Mouse (Mus musculus) hindbrain, embryonic 10.5 days (tissue): ENCODE data around the gene Sirt2. TPM values are rescaled to one million over a fixed set of nuclear protein-coding genes. Genes with fewer than 3 reads are reported as not detected.

Experiments used
- DNase-seq: peaks from one replicate; pipeline ENCODE4 v3.0.0-alpha.2; 2017; ENCODE audit warnings: low spot score
- H3K27ac ChIP-seq: fragments of 300-500 bp; sonication (generic); 2 replicates; pipeline ENCODE4 v1.5.1; 2016; ENCODE audit warnings: mild to moderate bottlenecking, moderate library complexity
- H3K27me3 ChIP-seq: fragments of 300-500 bp; sonication (generic); 2 replicates; pipeline ENCODE4 v1.6.1; 2016; ENCODE audit warnings: mild to moderate bottlenecking; ENCODE audit not compliant: poor library complexity, insufficient read depth, severe bottlenecking
- H3K36me3 ChIP-seq: fragments of 300-500 bp; sonication (generic); 2 replicates; pipeline ENCODE4 v1.6.1; 2016; ENCODE audit warnings: mild to moderate bottlenecking, moderate library complexity
- H3K4me1 ChIP-seq: fragments of 300-500 bp; sonication (generic); replicated peaks from 2 replicates; pipeline ENCODE4 v1.6.1; 2016; ENCODE audit warnings: mild to moderate bottlenecking
- H3K4me3 ChIP-seq: fragments of 300-500 bp; sonication (generic); 2 replicates; pipeline ENCODE4 v1.5.1; 2016; ENCODE audit warnings: mild to moderate bottlenecking, moderate library complexity
- H3K9me3 ChIP-seq: fragments of 300-500 bp; sonication (generic); 2 replicates; pipeline ENCODE4 v1.6.1; 2016; ENCODE audit warnings: mild to moderate bottlenecking, moderate library complexity
- WGBS: fragments of 180-500 bp; shearing (Covaris S2); methylation state at CpG from one replicate; pipeline ENCODE4 v1.1.7; 2016; 5-methylcytosine and 5-hydroxymethylcytosine counted together
- polyA plus RNA-seq: library from polyadenylated mRNA; unstranded; fragments of >200 nt; fragmentation: Nextera tagmentation; extraction: Ambion mirVana; gene quantifications from 2 replicates; pipeline ENCODE4 v1.2.1, GENCODE M21; 2016

Gene Sirt2
- polyA plus RNA-seq, 1 experiment from 2014 or later = 84.5 TPM

DNA sequence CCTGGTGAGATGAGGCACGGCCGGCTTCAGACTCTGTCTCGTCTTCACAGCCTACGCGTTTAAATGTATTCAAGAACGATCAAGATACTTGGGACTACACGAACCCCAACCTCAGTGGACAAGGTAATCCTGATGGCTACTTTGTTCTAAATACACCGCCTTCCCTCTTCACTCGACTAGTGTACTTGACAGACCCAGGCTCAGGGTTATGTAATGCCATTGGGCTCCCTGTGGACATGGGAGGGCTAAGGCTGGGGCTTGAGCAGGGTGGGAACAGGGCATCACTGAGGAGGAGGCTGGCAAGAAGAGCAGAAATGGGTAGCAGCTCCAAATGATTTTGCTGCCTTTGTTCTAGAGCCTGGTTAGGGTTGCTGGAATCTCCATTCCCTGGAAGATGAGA lies 48.7 kb downstream of the Sirt2 start:
- peaks cover 84% of the 10 kb centered on the region for H3K4me1 ChIP-seq

GRCm38 (mm10) chr7:28816201-28816600 lies 49.7 kb downstream of the Sirt2 start:
- Histone ChIP-seq H3K4me3 (no peak overlapping the region), H3K27me3 (no peaks in the 10 kb centered on the region), H3K4me1 (peaks cover 94% of the 10 kb centered on the region), H3K9me3 (no peaks in the 10 kb centered on the region), H3K27ac (no peak overlapping the region), H3K36me3 (peaks cover 97% of the 10 kb centered on the region)
- WGBS = 86% methylated on average over 9 of the region's 9 CpGs
- no peak for DNase-seq

More for the DNA sequence above, 48.7 kb downstream of the Sirt2 start:
- Histone ChIP-seq H3K27ac (no peak overlapping the region), H3K4me3 (0 out of 2 replicates have a peak overlapping the region, but pooled peaks have one; percentile 12), H3K9me3 (no peaks in the 10 kb centered on the region), H3K27me3 (no peaks in the 10 kb centered on the region), H3K36me3 (peaks cover 87% of the 10 kb centered on the region)
- 92% methylated on average over 9 of the region's 9 CpGs for WGBS
- DNase-seq = no peak

DNA sequence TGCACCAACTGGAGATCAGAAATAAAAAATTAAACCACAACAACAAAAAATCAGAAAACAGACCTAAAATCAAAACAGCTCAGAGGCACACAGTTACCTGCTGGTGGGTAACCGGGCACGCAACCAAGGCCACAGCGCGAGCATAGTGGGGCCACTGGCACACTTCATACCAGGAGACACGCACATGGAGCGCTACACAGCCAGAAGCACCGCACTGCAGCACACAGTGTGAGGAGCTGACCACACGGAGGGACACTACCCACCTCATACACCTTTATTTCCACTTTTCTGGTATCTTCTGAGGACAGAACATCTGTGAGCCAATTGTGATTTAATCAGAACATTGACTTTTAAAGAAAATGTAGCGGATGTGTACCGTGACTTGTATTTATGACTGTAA lies 50.4 kb downstream of the Sirt2 start:
- H3K9me3 ChIP-seq = no peaks in the 10 kb centered on the region
- peaks cover 96% of the 10 kb centered on the region for H3K4me1 ChIP-seq
- H3K36me3 ChIP-seq = peaks cover 99% of the 10 kb centered on the region
- H3K27ac ChIP-seq = no peak overlapping the region
- H3K4me3 ChIP-seq = no peak overlapping the region
- H3K27me3 ChIP-seq = no peaks in the 10 kb centered on the region
- WGBS = 97% methylated on average over 10 of the region's 10 CpGs
- DNase-seq = no peak

DNA sequence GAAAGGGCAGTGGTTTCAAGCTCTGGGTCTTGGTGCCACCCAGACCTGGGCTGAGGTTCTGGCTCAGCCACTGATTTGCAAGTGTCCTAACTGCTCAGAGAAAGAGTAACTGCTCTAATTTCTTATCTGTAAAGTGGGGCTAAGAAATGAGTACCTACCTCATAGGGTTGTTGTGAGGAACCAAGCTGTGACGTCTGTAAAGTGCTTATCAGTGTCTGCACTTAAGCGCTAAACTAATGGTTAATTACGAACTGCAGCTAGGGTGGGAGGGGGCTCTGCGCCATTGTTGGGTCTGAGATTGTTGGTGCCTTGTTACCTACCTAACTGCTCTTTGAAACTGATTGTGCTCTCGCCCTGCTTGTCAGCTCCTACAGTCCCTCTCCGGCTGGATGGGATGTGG lies 51.0 kb downstream of the Sirt2 start:
- DNase-seq = no peak
- 83% methylated on average over 6 of the region's 6 CpGs for WGBS

GRCm38 (mm10) chr7:28817957-28818356 lies 51.4 kb downstream of the Sirt2 start:
- no peak for DNase-seq
- H3K36me3 ChIP-seq = peaks cover 99% of the 10 kb centered on the region
- no peaks in the 10 kb centered on the region for H3K9me3 ChIP-seq
- H3K27ac ChIP-seq = no peak overlapping the region
- 83% methylated on average over 4 of the region's 4 CpGs for WGBS
- no peaks in the 10 kb centered on the region for H3K27me3 ChIP-seq
- peaks cover 92% of the 10 kb centered on the region for H3K4me1 ChIP-seq
- peak overlapping the region; percentile 34; the same call in 1 of the 2 replicates for H3K4me3 ChIP-seq

More for the DNA sequence above, 51.0 kb downstream of the Sirt2 start:
- Histone ChIP-seq H3K36me3 (peaks cover 99% of the 10 kb centered on the region), H3K4me3 (no peak overlapping the region), H3K4me1 (peaks cover 95% of the 10 kb centered on the region), H3K27me3 (no peaks in the 10 kb centered on the region), H3K27ac (no peak overlapping the region), H3K9me3 (no peaks in the 10 kb centered on the region)

- 82% methylated on average over 18 of the region's 18 CpGs for WGBS
- no peaks in the 10 kb centered on the region for H3K27me3 ChIP-seq
- peak overlapping the region; percentile 34; the same call in 1 of the 2 replicates for H3K4me3 ChIP-seq
Observed at GRCm38 (mm10) chr7:28818436-28818835, 51.9 kb downstream of the Sirt2 start.

DNA sequence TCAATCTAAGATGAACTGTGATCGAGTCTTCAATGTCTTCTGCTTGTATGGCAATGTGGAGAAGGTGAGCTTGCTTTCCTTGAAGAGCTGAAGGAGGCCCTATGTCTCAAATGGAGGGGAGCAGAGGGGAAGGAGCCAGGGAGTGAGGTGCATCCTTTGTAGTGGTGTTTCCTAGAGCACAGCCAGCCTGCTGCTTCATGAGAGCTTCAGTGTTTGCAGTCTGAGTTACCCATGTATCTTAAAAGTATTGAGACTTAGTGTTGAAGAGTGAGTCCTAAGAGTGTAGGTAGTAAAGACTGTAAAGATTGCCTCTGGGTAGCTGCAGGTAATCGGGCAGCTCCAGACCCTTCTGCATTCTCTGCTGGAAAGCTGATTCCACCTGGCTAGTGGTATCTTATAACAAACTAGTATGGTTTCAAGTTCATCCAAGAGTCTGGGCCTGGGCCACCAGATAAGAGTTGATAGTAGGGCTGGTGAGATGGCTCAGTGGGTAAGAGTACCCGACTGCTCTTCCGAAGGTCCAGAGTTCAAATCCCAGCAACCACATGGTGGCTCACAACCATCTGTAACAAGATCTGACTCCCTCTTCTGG lies 52.4 kb downstream of the Sirt2 start:
- H3K4me3 ChIP-seq = peak overlapping the region; percentile 34; the same call in 1 of the 2 replicates
- no peaks in the 10 kb centered on the region for H3K9me3 ChIP-seq
- H3K27me3 ChIP-seq = no peaks in the 10 kb centered on the region
- H3K4me1 ChIP-seq = peaks cover 85% of the 10 kb centered on the region
- DNase-seq = no peak
- no peak overlapping the region for H3K27ac ChIP-seq
- 89% methylated on average over 4 of the region's 4 CpGs for WGBS
- peaks cover 91% of the 10 kb centered on the region for H3K36me3 ChIP-seq

More at GRCm38 (mm10) chr7:28818436-28818835, 51.9 kb downstream of the Sirt2 start:
- Histone ChIP-seq H3K27ac (peak overlapping the region; percentile 50; the same call in 1 of the 2 replicates), H3K4me1 (peaks cover 89% of the 10 kb centered on the region), H3K36me3 (peaks cover 96% of the 10 kb centered on the region), H3K9me3 (no peaks in the 10 kb centered on the region)
- no peak for DNase-seq

GRCm38 (mm10) chr7:28819571-28819970 lies 53.0 kb downstream of the Sirt2 start:
- Histone ChIP-seq H3K4me3 (peak overlapping the region; percentile 36; the same call in 1 of the 2 replicates), H3K27me3 (no peaks in the 10 kb centered on the region), H3K27ac (peak overlapping the region; percentile 83), H3K9me3 (no peaks in the 10 kb centered on the region), H3K36me3 (peaks cover 85% of the 10 kb centered on the region), H3K4me1 (peaks cover 82% of the 10 kb centered on the region)
- 85% methylated on average over 4 of the region's 4 CpGs for WGBS
- no peak for DNase-seq

GRCm38 (mm10) chr7:28820358-28821260 lies 54.1 kb downstream of the Sirt2 start:
- H3K27me3 ChIP-seq = no peaks in the 10 kb centered on the region
- peaks cover 74% of the 10 kb centered on the region for H3K36me3 ChIP-seq
- H3K4me3 ChIP-seq = peak overlapping the region; percentile 36
- no peaks in the 10 kb centered on the region for H3K9me3 ChIP-seq
- H3K4me1 ChIP-seq = peaks cover 79% of the 10 kb centered on the region
- 40% methylated on average over 12 of the region's 12 CpGs for WGBS
- peak overlapping the region; percentile 83 for H3K27ac ChIP-seq
- peak; percentile 76 for DNase-seq

- H3K27ac ChIP-seq = peak overlapping the region; percentile 83
- H3K4me3 ChIP-seq = peak overlapping the region; percentile 36; the same call in 1 of the 2 replicates
- peak; percentile 16 for DNase-seq
- H3K36me3 ChIP-seq = peaks cover 67% of the 10 kb centered on the region
- H3K9me3 ChIP-seq = no peaks in the 10 kb centered on the region
- H3K4me1 ChIP-seq = peaks cover 77% of the 10 kb centered on the region
- no peaks in the 10 kb centered on the region for H3K27me3 ChIP-seq
- 78% methylated on average over 10 of the region's 10 CpGs for WGBS
Observed at GRCm38 (mm10) chr7:28821261-28821831, 54.8 kb downstream of the Sirt2 start.

GRCm38 (mm10) chr7:28822556-28822955 lies 56.0 kb downstream of the Sirt2 start:
- Histone ChIP-seq H3K36me3 (peaks cover 55% of the 10 kb centered on the region), H3K4me3 (no peak overlapping the region), H3K27ac (no peak overlapping the region), H3K4me1 (peaks cover 65% of the 10 kb centered on the region), H3K27me3 (no peaks in the 10 kb centered on the region), H3K9me3 (no peaks in the 10 kb centered on the region)
- WGBS = 76% methylated on average over 1 of the region's 1 CpGs
- DNase-seq = peak; percentile 12

DNA sequence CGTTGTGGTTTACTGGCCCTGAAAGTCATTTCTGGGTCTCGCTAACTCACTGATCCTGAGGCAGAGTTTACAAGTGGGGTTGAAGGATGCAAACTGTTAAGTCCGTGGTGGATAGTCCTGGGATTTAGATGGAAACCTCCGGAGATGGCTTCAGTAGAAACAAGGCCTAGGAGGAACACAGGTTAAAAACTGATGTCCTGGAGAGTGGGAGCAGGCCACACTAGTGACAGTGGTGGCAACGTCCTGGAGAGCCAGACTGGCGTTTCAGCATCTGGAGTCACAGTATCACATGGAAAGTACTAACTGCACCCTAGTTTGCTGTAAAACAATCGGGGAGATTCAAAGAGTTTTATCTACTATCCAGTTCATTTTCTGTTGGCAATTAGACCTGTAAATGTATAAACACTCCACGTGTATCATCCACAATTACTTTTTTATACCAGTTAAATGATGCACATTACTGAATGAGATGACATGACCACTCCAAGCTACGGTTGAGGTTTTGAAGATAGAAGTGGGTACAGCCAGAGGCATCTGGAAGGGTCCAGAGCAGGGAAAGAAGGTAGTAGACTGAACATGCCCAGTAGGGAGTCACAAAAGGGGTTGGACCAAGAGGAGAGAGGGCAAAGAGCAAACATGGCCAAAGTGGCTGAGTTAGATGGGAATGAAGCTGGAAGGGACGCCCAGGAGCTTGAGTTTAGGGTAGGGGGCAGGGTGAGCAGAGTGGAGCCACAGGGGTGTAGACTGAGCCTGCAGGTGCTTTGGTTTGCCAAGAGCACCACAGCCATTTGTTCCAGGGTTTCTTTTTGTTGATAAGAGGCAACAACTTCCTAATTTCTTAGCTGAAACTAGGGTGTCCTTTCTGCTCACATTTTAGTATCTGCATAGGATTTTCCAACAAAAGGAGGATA lies 56.7 kb downstream of the Sirt2 start:
- H3K27ac ChIP-seq = no peak overlapping the region
- peak; percentile 15 for DNase-seq

More for the DNA sequence above, 56.7 kb downstream of the Sirt2 start:
- H3K4me1 ChIP-seq = peaks cover 58% of the 10 kb centered on the region
- no peaks in the 10 kb centered on the region for H3K9me3 ChIP-seq
- WGBS = 58% methylated on average over 10 of the region's 10 CpGs
- H3K27me3 ChIP-seq = no peaks in the 10 kb centered on the region
- H3K36me3 ChIP-seq = peaks cover 48% of the 10 kb centered on the region
- H3K4me3 ChIP-seq = no peak overlapping the region
